Mouse (Mus musculus) liver, postnatal 0 days (tissue): ENCODE results near the gene Il6st. TPM values are rescaled to one million over a fixed set of nuclear protein-coding genes. Genes with fewer than 3 reads are reported as not detected.
A peak's percentile ranks its signal among the peaks of the same experiment; 100 is the strongest.

Experiments
- ATAC-seq: fragments of 200-750 bp; cut with Nextera tagmentation; 2 replicates; pipeline ENCODE4 v1.8.0; 2017; ENCODE audit warnings: mild to moderate bottlenecking, moderate library complexity
- DNase-seq: peaks from one replicate; pipeline ENCODE4 v3.0.0-alpha.2; 2016
- H3K27ac ChIP-seq: fragments of 300-500 bp; sonication (generic); 2 replicates; pipeline ENCODE4 v1.5.1; 2014; ENCODE audit warnings: antibody characterized with exemption, moderate library complexity, mild to moderate bottlenecking, low read depth
- H3K27me3 ChIP-seq: fragments of 300-500 bp; sonication (generic); 2 replicates; pipeline ENCODE4 v1.6.1; 2014; ENCODE audit warnings: low read length, control low read depth, mixed read lengths; ENCODE audit not compliant: insufficient read depth
- H3K36me3 ChIP-seq: fragments of 300-500 bp; sonication (generic); replicated peaks from 2 replicates; pipeline ENCODE4 v1.6.1; 2014; ENCODE audit warnings: mild to moderate bottlenecking, control low read depth, low read length, moderate library complexity, mixed read lengths; ENCODE audit not compliant: insufficient read depth
- H3K4me1 ChIP-seq: fragments of 300-500 bp; sonication (generic); 2 replicates; pipeline ENCODE4 v1.6.1; 2014; ENCODE audit warnings: antibody characterized with exemption, mild to moderate bottlenecking, control low read depth; ENCODE audit not compliant: insufficient read depth
- H3K4me2 ChIP-seq: fragments of 300-500 bp; sonication (generic); 2 replicates; pipeline ENCODE4 v1.6.1; 2014; ENCODE audit warnings: low read depth, mild to moderate bottlenecking, low read length, moderate library complexity, mixed read lengths
- H3K4me3 ChIP-seq: fragments of 300-500 bp; sonication (generic); 2 replicates; pipeline ENCODE4 v1.5.1; 2014; ENCODE audit warnings: low read depth, low read length
- H3K9ac ChIP-seq: fragments of 300-500 bp; sonication (generic); replicated peaks from 2 replicates; pipeline ENCODE4 v1.6.1; 2014; ENCODE audit warnings: mild to moderate bottlenecking, moderate library complexity
- H3K9me3 ChIP-seq: fragments of 300-500 bp; sonication (generic); 2 replicates; pipeline ENCODE4 v1.6.1; 2016; ENCODE audit warnings: mild to moderate bottlenecking, control low read depth, low read length, mixed read lengths
- CTCF ChIP-seq: sonication (generic); IDR thresholded peaks from 2 replicates; pipeline ENCODE4 v1.5.1; 2016; ENCODE audit warnings: antibody characterized with exemption, low read depth
- EP300 ChIP-seq: IDR thresholded peaks from 2 replicates; pipeline ENCODE4 v1.6.1; 2016; ENCODE audit warnings: antibody characterized with exemption, low read depth, mild to moderate bottlenecking
- WGBS: fragments of 180-500 bp; shearing (Covaris S2); extraction: QIAGEN DNeasy Blood & Tissue Kit; methylation state at CpG from one replicate; pipeline ENCODE4 v1.1.7; 2014; ENCODE audit not compliant: insufficient replicate concordance; 5-methylcytosine and 5-hydroxymethylcytosine counted together
- polyA plus RNA-seq: library from polyadenylated mRNA; unstranded; fragments of >200 nt; fragmentation: Nextera tagmentation; extraction: Ambion mirVana; gene quantifications from 2 replicates; pipeline ENCODE4 v1.2.1, GENCODE M21; 2015

Gene Il6st
- polyA plus RNA-seq, 1 experiment from 2014 or later: 11.7 TPM

DNA sequence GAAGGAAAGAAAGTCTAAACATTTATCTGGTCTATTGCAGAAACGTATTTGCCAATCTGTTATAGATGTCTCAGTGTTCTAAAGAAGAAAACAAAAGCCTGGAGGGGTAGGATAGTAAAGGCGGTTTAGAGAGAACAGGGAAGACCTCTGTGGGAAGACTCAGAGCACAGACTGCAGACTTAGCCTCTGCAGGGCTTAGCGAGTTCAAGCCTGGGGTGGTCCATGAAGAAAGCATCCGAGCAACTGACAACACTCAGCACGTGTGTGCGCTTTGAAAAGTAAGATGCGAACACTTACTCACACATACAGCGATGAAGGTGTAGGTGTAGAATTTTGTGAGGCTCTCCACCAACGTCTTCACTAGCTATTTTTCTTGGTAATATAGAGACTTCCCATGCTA lies 7.3 kb downstream of the Il6st start:
- H3K27ac ChIP-seq: no peak overlapping the region
- WGBS: 77% methylated on average over 9 of the region's 9 CpGs
- H3K4me1 ChIP-seq: peaks cover 15% of the 10 kb centered on the region; the same call in 1 of the 2 replicates
- ATAC-seq: no peak
- TF ChIP-seq EP300: no peak
- no peak for TF ChIP-seq CTCF
- DNase-seq: no peak
- H3K36me3 ChIP-seq: peaks cover 9% of the 10 kb centered on the region
- no peaks in the 10 kb centered on the region for H3K27me3 ChIP-seq
- no peak overlapping the region for H3K9ac ChIP-seq
- no peak overlapping the region for H3K4me3 ChIP-seq
- no peak overlapping the region for H3K4me2 ChIP-seq
- no peaks in the 10 kb centered on the region for H3K9me3 ChIP-seq

DNA sequence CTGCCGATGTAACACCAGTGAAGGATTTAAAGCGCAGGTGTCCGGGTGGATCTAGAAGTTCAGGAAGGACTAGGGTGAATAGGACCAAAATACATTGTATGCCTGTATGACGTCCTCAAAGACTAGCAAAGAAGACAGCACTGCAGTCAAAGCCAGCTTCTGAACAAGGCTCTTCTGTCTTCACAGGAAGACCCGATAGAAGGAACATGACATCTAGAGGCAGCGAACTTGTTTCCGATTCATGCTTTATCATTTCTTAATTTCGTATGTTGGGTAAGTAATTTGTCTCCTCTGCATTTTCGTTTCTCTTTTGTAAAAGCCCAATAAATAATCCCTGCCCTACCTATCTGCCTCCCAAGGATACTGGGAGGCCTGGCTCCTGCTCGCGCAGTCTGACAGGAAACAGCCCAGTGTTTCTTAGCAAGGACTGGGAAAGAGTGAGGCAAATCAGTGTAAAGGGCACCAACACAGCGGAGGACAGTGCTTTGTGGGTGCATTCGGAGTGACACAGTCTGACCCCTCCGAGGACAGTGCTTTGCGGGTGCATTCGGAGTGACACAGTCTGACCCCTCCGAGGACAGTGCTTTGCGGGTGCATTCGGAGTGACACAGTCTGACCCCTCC lies 8.6 kb downstream of the Il6st start:
- ATAC-seq (peak; percentile 40), DNase-seq (no peak)
- Histone ChIP-seq H3K36me3 (peaks cover 15% of the 10 kb centered on the region), H3K4me1 (peaks cover 8% of the 10 kb centered on the region; the same call in 1 of the 2 replicates), H3K27ac (no peak overlapping the region), H3K27me3 (no peaks in the 10 kb centered on the region), H3K4me2 (no peak overlapping the region), H3K4me3 (no peak overlapping the region), H3K9ac (no peak overlapping the region), H3K9me3 (no peaks in the 10 kb centered on the region)
- TF ChIP-seq EP300: no peak
- no peak for TF ChIP-seq CTCF
- 71% methylated on average over 17 of the region's 19 CpGs for WGBS

DNA sequence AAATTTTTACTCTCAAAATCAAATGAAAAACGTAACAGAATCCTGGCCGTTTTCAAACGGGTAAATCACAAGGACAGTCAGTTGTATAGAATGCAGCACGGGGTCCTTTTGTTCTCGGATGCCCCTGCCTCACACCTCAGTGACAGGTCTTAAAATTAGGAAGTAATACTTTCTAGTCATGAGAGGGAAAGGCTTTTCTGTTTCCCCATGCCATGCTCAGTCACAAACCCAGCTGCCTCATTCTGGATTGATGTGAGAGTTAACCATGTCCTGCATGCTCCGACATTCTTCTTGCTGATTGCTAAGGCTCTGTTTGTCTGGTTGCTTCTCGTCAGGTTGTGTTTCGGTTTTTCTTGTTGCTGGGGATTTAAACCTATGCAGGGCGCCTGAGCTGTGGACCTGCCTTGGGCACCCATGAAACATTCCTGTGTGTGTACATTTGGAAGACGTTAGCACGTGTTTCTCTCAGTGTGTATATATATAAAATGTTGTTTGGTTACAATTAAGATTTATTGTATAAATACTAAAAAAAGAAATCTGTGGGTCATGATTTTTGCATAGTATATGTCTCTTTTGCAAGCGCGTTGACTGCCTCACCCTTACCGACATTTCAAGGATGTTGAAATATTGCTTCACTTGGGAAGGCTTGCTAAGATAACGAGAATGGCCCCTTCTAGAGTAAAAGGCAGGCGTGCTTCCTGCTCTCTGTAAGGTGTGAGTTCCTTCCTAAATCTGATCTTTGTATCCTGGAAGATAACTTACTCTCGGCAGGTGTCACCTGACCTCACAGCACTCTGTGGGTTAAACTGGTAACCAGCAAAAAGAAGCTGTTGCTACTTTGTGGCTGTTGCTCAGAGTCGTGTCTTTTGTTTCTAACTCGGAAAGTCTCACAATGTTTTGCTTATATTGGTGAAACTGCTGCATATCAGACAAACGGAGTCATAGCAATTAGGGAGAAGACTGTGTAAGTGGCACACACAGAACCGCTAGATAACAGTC lies 10.2 kb downstream of the Il6st start:
- Histone ChIP-seq H3K4me1 (peaks cover 8% of the 10 kb centered on the region; the same call in 1 of the 2 replicates), H3K9ac (no peak overlapping the region), H3K4me2 (no peak overlapping the region), H3K36me3 (peaks cover 17% of the 10 kb centered on the region), H3K9me3 (no peaks in the 10 kb centered on the region), H3K27ac (no peak overlapping the region), H3K27me3 (no peaks in the 10 kb centered on the region), H3K4me3 (no peak overlapping the region)
- TF ChIP-seq EP300: no peak
- no peak for TF ChIP-seq CTCF
- no peak for DNase-seq
- WGBS: 65% methylated on average over 21 of the region's 21 CpGs
- no peak for ATAC-seq

DNA sequence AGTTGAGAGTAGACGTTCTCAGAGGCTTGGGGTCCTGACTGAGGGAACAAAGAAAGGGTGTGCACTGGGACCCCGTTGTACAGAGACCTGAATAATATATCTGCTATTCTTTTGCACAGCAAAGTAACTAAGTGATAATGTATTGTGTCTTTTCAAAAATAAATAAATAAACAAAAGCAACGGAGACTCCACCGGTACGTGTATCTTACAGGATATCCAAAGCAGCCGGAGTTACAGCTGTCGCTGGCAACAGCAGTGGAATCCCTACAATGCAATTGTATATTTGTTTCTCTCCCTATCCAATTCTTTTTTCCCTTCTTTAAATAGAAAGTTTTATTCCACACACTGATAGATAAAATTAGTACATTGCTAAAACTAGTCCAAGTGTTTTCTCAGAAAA lies 15.2 kb downstream of the Il6st start:
- no peak overlapping the region for H3K4me3 ChIP-seq
- H3K36me3 ChIP-seq: peaks cover 38% of the 10 kb centered on the region
- H3K9ac ChIP-seq: no peak overlapping the region
- H3K27me3 ChIP-seq: no peaks in the 10 kb centered on the region
- 86% methylated on average over 7 of the region's 7 CpGs for WGBS
- no peak for ATAC-seq
- no peaks in the 10 kb centered on the region for H3K9me3 ChIP-seq
- no peaks in the 10 kb centered on the region for H3K4me1 ChIP-seq
- H3K27ac ChIP-seq: no peak overlapping the region
- H3K4me2 ChIP-seq: no peak overlapping the region
- TF ChIP-seq EP300 (no peak), CTCF (no peak)
- no peak for DNase-seq

DNA sequence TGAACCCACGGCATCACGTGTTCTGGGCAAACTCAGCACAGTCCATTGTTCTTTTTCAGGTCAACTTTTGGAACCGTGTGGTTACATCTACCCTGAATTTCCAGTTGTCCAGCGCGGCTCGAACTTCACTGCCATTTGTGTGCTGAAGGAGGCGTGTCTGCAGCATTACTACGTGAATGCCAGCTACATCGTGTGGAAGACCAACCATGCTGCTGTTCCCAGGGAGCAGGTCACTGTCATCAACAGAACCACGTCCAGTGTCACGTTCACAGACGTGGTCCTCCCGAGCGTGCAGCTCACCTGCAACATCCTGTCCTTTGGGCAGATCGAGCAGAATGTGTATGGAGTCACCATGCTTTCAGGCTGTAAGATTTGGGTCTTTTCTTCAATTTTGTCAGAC lies 16.1 kb downstream of the Il6st start:
- no peak for ATAC-seq
- DNase-seq: no peak
- Histone ChIP-seq H3K27ac (no peak overlapping the region), H3K9me3 (no peaks in the 10 kb centered on the region), H3K4me1 (no peaks in the 10 kb centered on the region), H3K36me3 (peaks cover 41% of the 10 kb centered on the region), H3K4me2 (no peak overlapping the region), H3K4me3 (no peak overlapping the region), H3K27me3 (no peaks in the 10 kb centered on the region), H3K9ac (no peak overlapping the region)
- 85% methylated on average over 15 of the region's 15 CpGs for WGBS
- no peak for TF ChIP-seq CTCF
- no peak for TF ChIP-seq EP300

DNA sequence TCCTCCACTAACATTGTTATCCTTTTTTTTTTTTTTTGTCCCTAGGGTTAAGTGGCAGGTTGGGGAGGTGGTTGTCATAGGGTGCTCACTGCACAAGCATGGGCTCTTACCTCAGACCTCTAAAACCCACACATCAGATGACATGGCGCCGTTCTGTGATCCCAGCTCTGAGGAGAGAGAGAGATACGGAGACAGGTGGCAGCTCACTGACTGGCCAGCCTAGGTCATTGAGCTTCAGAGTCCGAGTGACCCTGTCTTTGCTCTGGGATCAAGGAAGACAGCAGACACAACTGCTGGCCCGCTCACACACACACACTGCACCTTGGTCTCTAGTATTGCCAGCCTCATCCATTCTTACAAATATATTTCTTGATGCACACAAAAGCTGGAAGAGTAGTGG lies 18.7 kb downstream of the Il6st start:
- no peaks in the 10 kb centered on the region for H3K27me3 ChIP-seq
- H3K4me3 ChIP-seq: no peak overlapping the region
- no peaks in the 10 kb centered on the region for H3K4me1 ChIP-seq
- H3K9ac ChIP-seq: no peak overlapping the region
- 83% methylated on average over 5 of the region's 5 CpGs for WGBS
- no peaks in the 10 kb centered on the region for H3K9me3 ChIP-seq
- no peak for ATAC-seq
- peaks cover 47% of the 10 kb centered on the region for H3K36me3 ChIP-seq
- DNase-seq: no peak
- no peak overlapping the region for H3K27ac ChIP-seq
- no peak overlapping the region for H3K4me2 ChIP-seq
- no peak for TF ChIP-seq CTCF
- no peak for TF ChIP-seq EP300
